Mouse (Mus musculus) ES-Bruce4 (cell line): ENCODE results near the gene Ppp1r12a.

Source experiments
- CTCF ChIP-seq: IDR thresholded peaks from one replicate; pipeline ENCODE4 v1.8.1; 2011; ENCODE audit warnings: low read depth, low read length
- EP300 ChIP-seq: IDR thresholded peaks from 2 replicates; pipeline ENCODE4 v1.6.1; 2011; ENCODE audit warnings: low read depth, low read length; ENCODE audit not compliant: insufficient read depth

GRCm38 (mm10) chr10:108293620-108294195 lies 131.7 kb downstream of the Ppp1r12a start:
- TF ChIP-seq EP300 (no peak), CTCF (no peak)
